In genomic region chr14:28004023-28004422, GRCm38 (mm10) we compare ENCODE assay signal across 9 mouse cellular contexts.
A peak's percentile ranks its signal among the peaks of the same experiment; 100 is the strongest.
DNase-seq lines count a peak whose midpoint lies in the region; ATAC-seq and TF ChIP-seq lines count a peak whose summit lies in the region.
"Had no signal": no experiment of that assay in that cellular context is flagged by ENCODE, and none has a peak within 500 bp of the region (broad histone marks: within the 10 kb centered on the region; RNA-seq: fewer than 3 reads in every experiment).

No protein-coding gene starts in this region.

- H3K9ac ChIP-seq in kidney, embryonic 15.5 days: no peak overlapping the region

- no peak overlapping the region for H3K4me2 ChIP-seq in kidney, embryonic 15.5 days

- ATAC-seq in kidney, embryonic 15.5 days (replicated peaks; ENCODE audit: low FRiP score): no peak

- no peaks in the 10 kb centered on the region for H3K4me1 ChIP-seq in kidney, adult 2 months (ENCODE audit: control insufficient read depth, insufficient read depth, low read length)
- no peaks in the 10 kb centered on the region for H3K4me1 ChIP-seq in kidney, embryonic 15.5 days

- no peaks in the 10 kb centered on the region for H3K27me3 ChIP-seq in kidney, adult 2 months (replicated peaks; ENCODE audit: control insufficient read depth, insufficient read depth, low read length)
- H3K27me3 ChIP-seq in kidney, embryonic 15.5 days: no peaks in the 10 kb centered on the region

- 34% methylated on average over 4 of the region's 4 CpGs for WGBS in kidney, adult 2 months
- WGBS in kidney, embryonic 15.5 days: 41% methylated on average over 4 of the region's 4 CpGs

- H3K36me3 ChIP-seq in kidney, adult 2 months (ENCODE audit: control insufficient read depth, insufficient read depth, low read length): no peaks in the 10 kb centered on the region
- H3K36me3 ChIP-seq in kidney, embryonic 15.5 days: no peaks in the 10 kb centered on the region

- no peak overlapping the region for H3K27ac ChIP-seq in kidney, adult 2 months (ENCODE audit: insufficient read depth, low read depth, low read length)
- H3K27ac ChIP-seq in kidney, embryonic 15.5 days: no peak overlapping the region
- H3K27ac ChIP-seq: macrophage had no signal

- no peak overlapping the region for H3K4me3 ChIP-seq in kidney, adult 2 months (ENCODE audit: insufficient read depth, low read depth, low read length)
- H3K4me3 ChIP-seq in kidney, embryonic 15.5 days (replicated peaks): no peak overlapping the region

- TF ChIP-seq CTCF in kidney, adult 2 months (conservative IDR thresholded peaks at IDR 0.05; ENCODE audit: insufficient read depth, insufficient read length, low read depth, low read length): no peak; the same call in 1 of the 2 replicates

- TF ChIP-seq POLR2A in kidney, adult 2 months (IDR thresholded peaks at IDR 0.05; ENCODE audit: low read depth, low read length): no peak

- DNase-seq in adrenal gland, adult (ENCODE audit: inconsistent age in 2 of 2, low spot score in 1 of 2): peak; percentile 4 to 44
- DNase-seq in adrenal gland, postnatal 25 days: no peak
- DNase-seq in kidney, adult 2 months: peak; percentile 15
- DNase-seq in right cerebral cortex, postnatal 4 days: peak; percentile 5
- no peak for DNase-seq in right cerebral cortex, adult 18-20 months
- peak; percentile 29 for DNase-seq in telencephalon, adult 2 months (ENCODE audit: low read depth, low spot score)
- no peak for DNase-seq in layer of hippocampus, postnatal 10 days (ENCODE audit: low spot score in 2 of 2)

- H3K9me3 ChIP-seq in kidney, embryonic 15.5 days (replicated peaks): no peaks in the 10 kb centered on the region

Comparison
In these comparisons a context has a peak if more than half of its experiments do, and no peak if none do; other contexts are left out.
1. DNase-seq: peak in adrenal gland, adult (2 of 2), kidney, adult 2 months (single experiment), right cerebral cortex, postnatal 4 days (single experiment) and telencephalon, adult 2 months (single experiment); none in adrenal gland, postnatal 25 days (single experiment), right cerebral cortex, adult 18-20 months (single experiment) and layer of hippocampus, postnatal 10 days (0 of 2).